Mouse (Mus musculus) heart, postnatal 0 days (tissue): Measurements from ENCODE around the gene Ltv1. TPM values are rescaled to one million over a fixed set of nuclear protein-coding genes. Genes with fewer than 3 reads are reported as not detected.

Experiments used
- ATAC-seq: fragments of 200-750 bp; cut with Nextera tagmentation; 2 replicates; pipeline ENCODE4 v1.8.0; 2017; ENCODE audit warnings: low read depth, moderate number of reproducible peaks, moderate library complexity; ENCODE audit not compliant: insufficient read depth
- DNase-seq: peaks from one replicate; pipeline ENCODE4 v3.0.0-alpha.2; 2016; ENCODE audit warnings: low spot score
- H3K27ac ChIP-seq: fragments of 300-500 bp; sonication (generic); 2 replicates; pipeline ENCODE4 v1.5.1; 2014; ENCODE audit warnings: low read depth, mild to moderate bottlenecking
- H3K27me3 ChIP-seq: fragments of 300-500 bp; sonication (generic); 2 replicates; pipeline ENCODE4 v1.6.1; 2014; ENCODE audit warnings: low read length, mixed read lengths; ENCODE audit not compliant: control insufficient read depth, insufficient read depth
- H3K36me3 ChIP-seq: fragments of 300-500 bp; sonication (generic); replicated peaks from 2 replicates; pipeline ENCODE4 v1.6.1; 2014; ENCODE audit warnings: low read length, mixed read lengths; ENCODE audit not compliant: control insufficient read depth, insufficient read depth
- H3K4me1 ChIP-seq: fragments of 300-500 bp; sonication (generic); 2 replicates; pipeline ENCODE4 v1.6.1; 2014; ENCODE audit warnings: antibody characterized with exemption; ENCODE audit not compliant: control insufficient read depth, insufficient read depth
- H3K4me2 ChIP-seq: fragments of 300-500 bp; sonication (generic); 2 replicates; pipeline ENCODE4 v1.6.1; 2014; ENCODE audit warnings: low read depth, mild to moderate bottlenecking, low read length, moderate library complexity
- H3K4me3 ChIP-seq: fragments of 300-500 bp; sonication (generic); 2 replicates; pipeline ENCODE4 v1.5.1; 2014; ENCODE audit warnings: low read depth, low read length
- H3K9ac ChIP-seq: fragments of 300-500 bp; sonication (generic); replicated peaks from 2 replicates; pipeline ENCODE4 v1.6.1; 2014; ENCODE audit warnings: low read depth, low read length, mixed read lengths
- H3K9me3 ChIP-seq: fragments of 300-500 bp; sonication (generic); replicated peaks from 2 replicates; pipeline ENCODE4 v1.6.1; 2016; ENCODE audit warnings: low read length; ENCODE audit not compliant: control insufficient read depth
- CTCF ChIP-seq: IDR thresholded peaks from 2 replicates; pipeline ENCODE4 v1.5.1; 2016; ENCODE audit warnings: antibody characterized with exemption, control low read depth, low read depth
- EP300 ChIP-seq: IDR thresholded peaks from 2 replicates; pipeline ENCODE4 v1.6.1; 2016; ENCODE audit warnings: antibody characterized with exemption, low read depth
- WGBS: fragments of 180-500 bp; shearing (Covaris S2); extraction: QIAGEN DNeasy Blood & Tissue Kit; methylation state at CpG from one replicate; pipeline ENCODE4 v1.1.7; 2014; 5-methylcytosine and 5-hydroxymethylcytosine counted together
- polyA plus RNA-seq: library from polyadenylated mRNA; unstranded; fragments of >200 nt; fragmentation: Nextera tagmentation; extraction: Ambion mirVana; gene quantifications from 2 replicates; pipeline ENCODE4 v1.2.1, GENCODE M21; 2015
- total RNA-seq: library from RNA; depleted of rRNA; stranded (reverse); fragments of >200 nt; gene quantifications from 2 replicates; pipeline ENCODE4 v1.2.3, GENCODE M21; 2014; ENCODE audit warnings: low replicate concordance

Ltv1 gene
- total and polyA plus RNA-seq, 2 experiments from 2014 or later = 28.3 to 34.8 TPM

- H3K9ac ChIP-seq = no peak overlapping the region
- no peaks in the 10 kb centered on the region for H3K9me3 ChIP-seq
- ATAC-seq (no peak), DNase-seq (no peak)
- no peak for TF ChIP-seq EP300
- TF ChIP-seq CTCF = no peak
- H3K4me3 ChIP-seq = no peak overlapping the region
- WGBS = 85% methylated on average over 5 of the region's 5 CpGs
- H3K27ac ChIP-seq = no peak overlapping the region
- H3K27me3 ChIP-seq = no peaks in the 10 kb centered on the region
- H3K4me2 ChIP-seq = no peak overlapping the region
- H3K4me1 ChIP-seq = no peaks in the 10 kb centered on the region
- no peaks in the 10 kb centered on the region for H3K36me3 ChIP-seq
Measured at GRCm38 (mm10) chr10:13155377-13155776, 37.6 kb downstream of the Ltv1 start.

- 89% methylated on average over 4 of the region's 4 CpGs for WGBS
- H3K27ac ChIP-seq = no peak overlapping the region
- H3K9ac ChIP-seq = no peak overlapping the region
- H3K36me3 ChIP-seq = no peaks in the 10 kb centered on the region
- no peak overlapping the region for H3K4me2 ChIP-seq
- DNase-seq (no peak), ATAC-seq (no peak)
- H3K4me1 ChIP-seq = no peaks in the 10 kb centered on the region
- no peaks in the 10 kb centered on the region for H3K9me3 ChIP-seq
- no peak overlapping the region for H3K4me3 ChIP-seq
- no peak for TF ChIP-seq EP300
- no peak for TF ChIP-seq CTCF
- H3K27me3 ChIP-seq = no peaks in the 10 kb centered on the region
Measured at GRCm38 (mm10) chr10:13152811-13153364, 40.1 kb downstream of the Ltv1 start.

GRCm38 (mm10) chr10:13151353-13151752 lies 41.6 kb downstream of the Ltv1 start:
- no peaks in the 10 kb centered on the region for H3K27me3 ChIP-seq
- H3K36me3 ChIP-seq = no peaks in the 10 kb centered on the region
- H3K9me3 ChIP-seq = no peaks in the 10 kb centered on the region
- H3K27ac ChIP-seq = no peak overlapping the region
- H3K9ac ChIP-seq = no peak overlapping the region
- DNase-seq = no peak
- no peak for ATAC-seq
- no peak overlapping the region for H3K4me2 ChIP-seq
- 66% methylated on average over 5 of the region's 5 CpGs for WGBS
- TF ChIP-seq EP300 = no peak
- TF ChIP-seq CTCF = no peak
- no peak overlapping the region for H3K4me3 ChIP-seq
- H3K4me1 ChIP-seq = no peaks in the 10 kb centered on the region

- Histone ChIP-seq H3K4me3 (no peak overlapping the region), H3K36me3 (no peaks in the 10 kb centered on the region), H3K9me3 (no peaks in the 10 kb centered on the region), H3K4me2 (no peak overlapping the region), H3K27ac (no peak overlapping the region), H3K27me3 (no peaks in the 10 kb centered on the region), H3K4me1 (no peaks in the 10 kb centered on the region), H3K9ac (no peak overlapping the region)
- no peak for TF ChIP-seq CTCF
- TF ChIP-seq EP300 = no peak
- ATAC-seq = no peak
- no peak for DNase-seq
- 77% methylated on average over 3 of the region's 3 CpGs for WGBS
Measured at GRCm38 (mm10) chr10:13150435-13150834, 42.5 kb downstream of the Ltv1 start.

GRCm38 (mm10) chr10:13140434-13140833 lies 52.5 kb downstream of the Ltv1 start:
- WGBS = 65% methylated on average over 2 of the region's 2 CpGs
- no peak overlapping the region for H3K9ac ChIP-seq
- no peak overlapping the region for H3K27ac ChIP-seq
- TF ChIP-seq CTCF = no peak
- no peak for ATAC-seq
- no peaks in the 10 kb centered on the region for H3K36me3 ChIP-seq
- peaks cover 8% of the 10 kb centered on the region; the same call in 1 of the 2 replicates for H3K4me1 ChIP-seq
- no peaks in the 10 kb centered on the region for H3K27me3 ChIP-seq
- no peak for DNase-seq
- no peak overlapping the region for H3K4me3 ChIP-seq
- no peaks in the 10 kb centered on the region for H3K9me3 ChIP-seq
- no peak overlapping the region for H3K4me2 ChIP-seq

- TF ChIP-seq EP300 = no peak
- TF ChIP-seq CTCF = no peak
- ATAC-seq = no peak
- Histone ChIP-seq H3K9ac (no peak overlapping the region), H3K9me3 (no peaks in the 10 kb centered on the region), H3K4me3 (no peak overlapping the region), H3K4me1 (peaks cover 8% of the 10 kb centered on the region; the same call in 1 of the 2 replicates), H3K4me2 (no peak overlapping the region), H3K27ac (no peak overlapping the region), H3K27me3 (no peaks in the 10 kb centered on the region), H3K36me3 (no peaks in the 10 kb centered on the region)
- 91% methylated on average over 6 of the region's 6 CpGs for WGBS
- DNase-seq = no peak
Measured at GRCm38 (mm10) chr10:13137906-13138305, 55.1 kb downstream of the Ltv1 start.
